Mouse (Mus musculus) adrenal gland, adult (tissue): Measurements from ENCODE around the gene Abl2.
"Not testable (repeated sequence)": the region's sequence is repeated elsewhere in the genome, so short reads cannot be mapped to it uniquely, and the experiment has no call there.

ENCODE experiments used
- DNase-seq, 2 experiments: peaks; one replicate each; pipeline ENCODE4 v3.0.0; 2022 to 2023; ENCODE audit warnings: low spot score in 1 of 2; ENCODE audit not compliant: inconsistent age in 2 of 2

Abl2 gene

DNA sequence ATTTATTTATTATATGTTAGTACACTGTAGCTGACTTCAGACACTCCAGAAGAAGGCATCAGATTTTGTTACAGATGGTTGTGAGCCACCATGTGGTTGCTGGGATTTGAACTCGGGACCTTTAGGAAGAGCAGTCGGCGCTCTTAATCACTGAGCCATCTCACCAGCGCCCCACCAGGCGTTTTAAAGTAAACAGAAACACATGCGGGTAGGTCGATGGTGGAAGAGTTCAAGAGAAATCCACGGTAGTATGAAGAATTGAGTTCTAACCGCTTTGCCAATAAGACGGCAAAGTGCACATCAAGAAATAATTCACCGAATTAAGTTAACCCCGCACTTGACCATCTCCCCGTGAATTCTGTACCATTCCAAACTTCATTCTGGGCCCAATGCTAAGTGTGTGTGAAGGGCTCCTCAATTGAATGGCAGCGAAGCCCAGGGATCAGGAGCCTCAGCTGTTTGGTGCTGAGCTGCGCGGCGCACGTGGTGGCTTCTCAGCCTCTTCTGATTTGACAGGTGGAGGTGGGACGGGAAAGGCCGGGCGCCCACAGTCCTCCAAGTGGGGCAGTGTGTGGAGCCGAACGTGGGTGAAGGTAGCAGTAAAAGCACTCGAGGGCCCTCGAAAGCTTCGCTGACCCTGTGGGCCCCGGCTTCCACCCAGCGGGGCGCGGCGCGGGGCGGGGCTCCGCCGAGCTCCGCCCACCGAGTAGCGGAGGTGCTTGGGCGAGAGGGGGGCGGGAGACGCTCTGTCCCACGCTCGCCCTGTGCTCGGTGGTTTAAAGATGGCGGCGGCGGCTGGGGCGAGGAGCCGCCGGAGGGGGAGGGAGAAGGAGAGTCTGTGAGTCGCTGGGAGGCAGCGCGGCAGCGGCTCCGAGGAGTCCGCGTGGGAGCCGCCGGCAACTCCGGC, at the start of gene Abl2:
Abl2 (plus strand) TSS at position 763 of the 907 bp plus-strand sequence.
- DNase-seq, result peak; percentile 94 to 97

GRCm38 (mm10) chr1:156520136-156520780, 38.3 kb upstream of the Abl2 start:
- peak; percentile 27 to 58 for DNase-seq

DNA sequence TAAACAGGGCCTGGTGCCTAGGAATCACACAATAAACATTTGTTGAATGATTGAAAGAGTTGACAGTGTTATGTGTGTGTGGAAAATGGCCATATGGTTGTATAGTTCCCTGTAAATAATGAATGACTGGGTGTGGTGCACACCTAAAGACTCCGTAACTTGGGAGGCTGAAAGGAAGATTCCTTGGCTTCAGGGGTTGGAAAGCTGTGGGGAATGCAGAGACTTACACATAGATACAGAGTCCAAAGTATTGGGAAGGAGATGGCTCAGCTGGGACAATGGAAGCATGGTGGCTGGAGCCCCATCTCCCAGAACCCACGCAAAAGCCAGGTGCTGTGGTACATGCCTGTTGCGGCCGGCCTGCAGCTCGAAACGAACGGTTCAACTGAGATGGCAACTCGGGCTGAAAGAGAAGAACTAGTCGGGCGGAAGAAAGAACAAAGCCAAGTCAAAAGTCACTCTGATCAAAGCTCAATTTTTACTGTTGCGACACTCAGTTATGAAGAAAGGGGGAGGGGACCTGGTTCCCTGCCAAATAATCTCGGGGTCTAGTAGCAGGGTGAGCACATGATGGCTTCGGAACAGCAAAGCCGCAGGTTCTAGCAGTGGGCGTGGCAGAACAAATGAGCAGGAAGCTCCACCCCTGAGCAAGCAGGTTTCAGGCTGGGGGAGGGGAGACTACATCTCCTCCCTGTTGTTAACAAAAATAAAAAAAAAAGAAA, 36.6 kb upstream of the Abl2 start:
- peak; percentile 58 to 83 for DNase-seq

GRCm38 (mm10) chr1:156523842-156524241, 34.7 kb upstream of the Abl2 start, which contains the start of gene Gm10031:
TSS of gene Gm10031 (plus strand) at chr1:156524012.
- not testable (repeated sequence) for DNase-seq

DNA sequence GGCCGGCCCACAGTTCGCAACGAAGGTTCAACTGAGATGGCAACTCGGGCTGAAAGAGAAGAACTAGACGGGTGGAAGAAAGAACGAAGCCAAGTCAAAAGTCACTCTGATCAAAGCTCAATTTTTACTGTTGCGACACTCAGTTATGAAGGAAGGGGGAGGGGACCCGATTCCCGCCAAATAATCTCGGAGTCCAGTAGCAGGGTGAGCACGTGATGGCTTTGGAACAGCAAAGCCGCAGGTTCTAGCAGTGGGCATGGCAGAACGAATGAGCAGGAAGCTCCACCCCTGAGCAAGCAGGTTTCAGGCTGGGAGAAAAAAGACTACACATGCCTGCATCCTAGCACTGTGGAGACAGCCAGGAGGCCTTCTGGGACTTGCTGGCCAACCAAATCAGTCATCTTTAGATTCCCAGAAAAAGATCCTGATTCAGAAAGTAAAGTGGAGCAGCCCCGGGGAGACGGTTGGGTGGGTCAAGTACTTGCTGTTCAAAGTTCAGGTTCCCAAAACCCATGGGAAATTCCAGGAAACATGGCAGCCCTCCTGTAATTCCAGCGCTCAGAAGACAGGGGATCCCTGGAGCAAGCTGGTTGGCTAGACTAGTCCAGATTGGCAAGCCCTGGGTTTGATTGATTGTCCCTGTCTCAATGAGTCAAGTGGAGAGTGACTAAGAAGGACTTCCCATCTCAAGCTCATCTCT, 26.0 kb upstream of the Abl2 start:
- DNase-seq, result not testable (repeated sequence)

GRCm38 (mm10) chr1:156533483-156533882, 25.1 kb upstream of the Abl2 start:
- no peak for DNase-seq

DNA sequence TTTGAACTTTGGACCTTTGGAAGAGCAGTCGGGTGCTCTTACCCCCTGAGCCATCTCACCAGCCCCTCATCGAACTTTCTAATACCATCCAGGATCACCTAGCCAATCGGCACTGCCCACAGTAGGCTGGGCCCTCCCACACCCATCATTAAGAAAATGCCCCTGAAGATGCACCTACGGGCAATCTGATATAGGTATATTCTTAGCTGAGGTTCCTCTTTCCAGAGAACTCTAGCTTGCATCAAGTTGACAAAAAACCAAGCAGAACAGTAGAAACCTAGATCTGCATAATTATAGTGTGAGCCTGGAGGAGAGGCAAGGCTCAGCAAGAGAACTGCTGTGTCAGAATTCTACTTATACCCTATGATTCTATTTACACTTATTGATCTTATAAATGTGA, 24.7 kb upstream of the Abl2 start:
- no peak for DNase-seq

DNA sequence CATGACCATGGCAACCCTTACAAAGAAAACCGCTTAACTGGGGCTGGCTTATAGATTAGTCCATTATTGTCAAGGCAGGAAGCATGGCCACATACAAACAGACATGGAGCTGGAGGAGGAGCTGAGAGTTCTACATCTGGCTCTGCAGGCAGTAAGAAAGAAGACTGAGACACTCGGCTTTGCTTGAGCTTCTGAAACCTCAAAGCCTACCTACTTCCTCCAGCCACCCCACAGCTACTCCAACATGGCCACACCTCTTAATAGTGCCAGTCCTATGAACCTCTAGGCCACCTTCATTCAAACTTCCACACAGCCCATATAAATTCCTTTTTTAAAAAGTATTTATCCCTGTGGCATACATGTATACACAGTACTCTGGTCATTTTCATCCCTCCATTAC, 21.6 kb upstream of the Abl2 start:
- DNase-seq, result no peak

GRCm38 (mm10) chr1:156537701-156538100, 20.9 kb upstream of the Abl2 start:
- no peak for DNase-seq

DNA sequence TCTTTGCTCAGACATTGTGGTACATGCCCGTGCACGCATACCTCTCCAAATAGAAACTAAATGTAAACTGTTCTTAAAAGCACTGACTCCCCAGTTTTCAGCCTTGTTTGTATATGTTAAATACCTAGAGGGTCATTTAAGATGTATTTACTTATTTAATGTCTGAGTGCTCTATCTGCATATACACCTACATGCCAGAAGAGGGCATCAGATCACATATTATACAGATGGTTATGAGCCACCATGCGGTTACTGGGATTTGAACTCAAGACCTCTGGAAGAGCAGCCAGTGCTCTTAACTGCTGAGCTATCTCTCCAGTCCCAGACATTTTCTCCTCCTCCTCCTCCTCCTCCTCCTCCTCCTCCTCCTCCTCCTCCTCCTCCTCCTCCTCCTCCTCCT, 20.2 kb upstream of the Abl2 start:
- DNase-seq, result no peak

DNA sequence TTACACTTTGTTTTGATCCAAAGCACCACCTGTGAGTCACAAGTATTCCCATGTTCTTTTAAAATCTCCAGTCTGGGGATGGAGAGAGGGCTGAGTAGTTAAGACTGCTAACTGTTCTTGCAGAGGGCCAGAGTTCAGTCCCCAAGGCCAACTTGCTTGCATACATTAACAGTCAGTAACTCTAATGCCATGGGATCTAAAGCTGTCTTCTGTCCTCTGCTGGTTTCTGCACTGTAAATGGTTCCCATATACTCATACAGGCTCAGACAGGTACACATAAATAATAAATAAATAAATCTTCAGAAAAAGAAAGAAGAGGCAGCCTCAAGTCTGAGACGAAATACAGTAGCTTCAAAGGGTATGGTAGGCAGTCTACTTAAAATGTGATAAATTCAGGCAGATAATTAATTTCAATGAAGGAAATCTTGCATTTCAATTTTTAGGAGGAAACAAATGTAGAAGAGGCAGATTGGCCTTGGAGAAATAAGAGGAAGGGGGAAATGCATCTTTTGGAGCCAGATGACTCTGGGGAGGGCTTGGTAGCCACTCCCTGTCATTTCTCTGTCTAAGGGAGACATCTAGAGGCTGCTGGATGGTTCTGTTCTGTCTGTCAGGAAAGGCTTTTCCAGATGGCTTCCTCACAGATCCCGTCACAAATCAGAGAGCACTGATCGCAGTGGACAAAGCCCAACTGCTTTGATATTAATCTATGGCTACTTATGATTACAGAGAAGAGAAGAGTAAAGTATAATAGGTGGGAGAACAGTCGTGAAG, 18.6 kb upstream of the Abl2 start:
- DNase-seq, result peak in 1 of 2 experiments; percentile 79

DNA sequence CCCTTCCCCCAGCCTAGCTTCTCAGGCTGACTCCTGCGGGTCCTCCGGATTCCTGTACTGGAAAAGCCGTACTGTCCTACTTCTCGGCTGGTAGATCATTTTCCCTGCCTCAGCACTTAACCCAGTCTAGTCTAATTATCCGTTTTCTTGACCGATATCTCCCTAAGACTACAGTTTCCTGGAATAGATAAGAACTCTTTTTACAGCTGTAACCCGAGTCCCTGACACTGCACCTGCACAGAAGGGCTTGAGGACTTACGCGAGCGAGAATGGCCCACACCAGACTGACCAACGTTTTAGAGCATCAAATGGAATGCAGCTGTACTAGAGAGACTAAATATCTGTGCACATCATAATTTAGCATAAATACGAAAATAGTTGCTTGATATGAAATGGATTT, 14.6 kb upstream of the Abl2 start:
- no peak for DNase-seq

DNA sequence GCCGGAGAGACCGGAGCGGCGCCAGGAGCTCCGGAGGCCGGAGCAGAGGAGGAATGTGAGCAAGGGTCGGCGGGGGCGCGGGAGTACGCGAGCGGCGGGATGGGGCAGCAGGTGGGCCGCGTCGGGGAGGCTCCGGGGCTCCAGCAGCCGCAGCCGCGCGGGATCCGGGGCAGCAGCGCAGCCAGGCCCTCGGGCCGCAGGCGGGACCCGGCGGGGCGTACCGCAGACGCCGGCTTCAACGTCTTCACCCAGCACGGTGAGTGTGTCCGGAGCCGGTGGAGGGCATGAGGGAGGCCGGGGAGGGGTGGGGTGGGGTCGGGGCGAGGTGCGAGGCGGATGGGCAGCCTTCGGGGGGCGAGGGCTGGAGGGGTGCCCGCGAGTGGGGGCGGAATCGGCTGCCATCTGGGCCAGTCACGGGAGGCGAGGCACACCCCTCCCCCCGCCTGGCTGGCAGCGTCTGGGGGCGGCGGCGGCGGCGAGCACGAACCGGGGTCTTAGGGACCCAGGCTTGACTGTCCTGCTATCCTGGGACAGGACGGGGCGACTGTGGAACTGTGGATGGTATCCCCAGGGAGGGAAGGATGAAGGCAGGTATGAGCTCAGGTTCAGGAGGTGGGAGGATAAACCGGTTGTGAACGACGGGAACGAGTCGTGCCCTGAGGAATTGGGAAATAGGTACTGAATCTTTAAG, 509 bp downstream of the Abl2 start:
- DNase-seq, result peak; percentile 66 to 86

DNA sequence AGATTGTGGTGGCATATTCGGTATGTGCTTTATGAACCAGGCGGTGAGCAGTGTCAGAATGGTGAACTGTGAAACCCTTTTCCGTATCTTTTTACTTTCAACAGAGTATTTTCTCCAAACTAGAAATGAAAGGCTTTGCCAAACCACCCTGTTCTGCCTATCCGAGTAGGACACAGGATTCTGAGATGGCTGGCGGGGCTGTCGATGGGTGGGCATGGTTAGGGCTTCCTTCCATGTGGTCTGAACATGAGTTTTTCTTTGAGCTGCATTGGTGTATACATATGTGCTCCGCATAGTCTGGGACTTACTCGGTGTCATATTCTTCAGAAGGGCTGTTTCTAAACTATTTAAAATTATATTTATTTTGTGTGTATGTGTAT, 1.0 kb downstream of the Abl2 start:
- no peak for DNase-seq

DNA sequence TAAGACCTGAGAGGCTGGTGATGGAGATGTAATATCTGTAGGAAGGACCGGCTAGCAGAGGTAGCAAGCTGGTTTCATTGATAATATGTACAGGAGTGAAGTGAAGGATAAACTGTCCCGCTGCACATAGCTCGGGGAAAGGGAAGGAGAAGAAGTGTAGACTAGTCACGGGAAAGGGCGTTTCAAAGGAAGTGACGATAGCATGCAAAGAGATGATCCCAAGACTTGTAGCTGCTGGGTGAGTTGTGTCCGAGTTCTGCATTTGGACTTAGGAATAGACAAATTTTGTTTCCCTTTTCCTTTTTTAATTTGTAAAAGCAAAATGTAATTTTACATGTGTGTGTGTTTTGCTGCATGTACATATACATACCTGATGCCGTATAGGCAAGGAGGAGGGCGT, 1.9 kb downstream of the Abl2 start:
- DNase-seq, result no peak

GRCm38 (mm10) chr1:156565328-156565727, 6.7 kb downstream of the Abl2 start:
- DNase-seq, result no peak

GRCm38 (mm10) chr1:156566132-156566531, 7.5 kb downstream of the Abl2 start:
- DNase-seq, result no peak

- DNase-seq, result no peak
These were observed 11.0 kb downstream of the Abl2 start for GRCm38 (mm10) chr1:156569615-156570014.

- no peak for DNase-seq
These were observed 14.4 kb downstream of the Abl2 start for GRCm38 (mm10) chr1:156572952-156573351.

DNA sequence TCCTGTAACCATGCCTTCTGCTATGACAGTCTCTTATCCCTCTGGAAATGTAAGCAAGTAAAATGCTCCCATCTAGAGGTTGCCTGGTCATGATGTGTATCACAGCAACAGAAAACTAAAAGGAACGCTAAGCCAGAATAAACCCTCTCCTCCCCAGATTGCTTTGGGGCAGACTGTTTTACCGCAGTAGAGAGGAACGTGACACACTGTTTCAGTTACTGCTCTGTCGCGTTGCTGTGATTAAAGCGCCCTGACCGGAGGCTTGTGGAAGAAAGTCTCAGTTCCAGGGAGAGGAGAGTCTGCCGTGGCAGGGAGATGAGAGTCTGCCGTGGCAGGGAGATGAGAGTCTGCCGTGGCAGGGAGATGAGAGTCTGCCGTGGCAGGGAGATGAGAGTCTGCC, 22.6 kb downstream of the Abl2 start:
- no peak for DNase-seq
